Mouse (Mus musculus) thymus, adult 18-20 months (tissue): ENCODE measurements around the gene Gm5926.
"Not testable (repeated sequence)": the region's sequence is repeated elsewhere in the genome, so short reads cannot be mapped to it uniquely, and the experiment has no call there.

Experiments used
- DNase-seq, 2 experiments: peaks; one replicate each; pipeline ENCODE4 v3.0.0; 2022; ENCODE audit warnings: mixed read lengths in 2 of 2

Gm5926 gene

DNA sequence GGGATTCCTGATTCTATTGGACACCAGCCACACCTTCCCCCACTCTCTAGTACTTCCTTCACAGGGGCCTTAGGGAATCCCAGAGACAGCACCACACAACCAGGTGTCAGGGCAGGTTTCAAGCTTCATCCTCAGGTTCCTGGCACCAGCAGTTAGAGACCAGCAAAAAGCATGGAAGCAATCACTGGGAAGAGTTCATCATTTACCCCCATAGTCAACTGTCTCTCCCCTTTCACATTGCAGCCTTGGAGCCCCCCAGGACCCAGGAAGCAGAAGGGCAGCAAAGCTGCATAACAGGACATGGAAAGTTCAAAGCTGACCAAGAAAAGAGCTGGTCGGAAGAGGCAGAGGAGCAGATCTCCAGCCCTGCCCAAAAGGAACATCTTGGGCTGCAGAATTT, at the start of gene Gm5926:
Gm5926 (plus strand) TSS at position 301 of the 400 bp plus-strand sequence.
- DNase-seq, result not testable (repeated sequence)

DNA sequence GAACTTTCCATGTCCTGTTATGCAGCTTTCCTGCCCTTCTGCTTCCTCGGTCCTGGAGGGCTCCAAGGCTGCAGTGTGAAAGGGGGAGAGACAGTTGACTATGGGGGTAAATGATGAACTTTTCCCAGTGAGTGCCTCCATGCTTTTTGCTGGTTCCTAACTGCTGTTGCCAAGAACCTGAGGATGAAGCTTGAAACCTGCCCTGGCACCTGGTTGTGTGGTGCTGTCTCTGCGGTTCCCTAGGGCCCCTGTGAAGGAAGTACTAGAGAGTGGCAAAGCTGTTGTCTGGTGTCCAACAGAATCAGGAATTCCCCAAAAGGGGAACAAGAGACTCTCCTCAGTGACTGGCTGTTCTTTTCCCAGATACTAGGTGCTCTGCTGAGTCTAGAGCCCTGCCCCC, 49.5 kb upstream of the Gm5926 start:
- DNase-seq, result not testable (repeated sequence)

DNA sequence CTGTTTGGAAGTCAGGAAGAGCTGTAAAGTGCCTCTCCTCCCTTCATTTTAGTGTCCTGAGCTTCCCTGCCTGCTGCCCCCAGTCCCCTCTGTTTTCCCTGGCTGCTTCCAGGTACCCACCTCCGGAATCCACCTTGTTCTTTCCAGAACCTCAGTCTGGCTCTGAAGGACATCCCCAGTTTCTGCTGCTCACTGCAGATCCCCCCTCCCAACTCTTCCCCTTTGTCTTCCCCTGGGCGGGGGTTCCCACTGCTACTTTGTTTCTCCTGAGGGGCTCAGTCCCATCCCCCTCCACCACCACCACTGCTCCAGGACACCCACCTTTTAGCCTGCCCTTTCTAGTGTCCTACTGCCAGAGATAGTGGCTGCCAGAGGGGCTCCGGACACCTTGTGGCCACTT, 49.1 kb upstream of the Gm5926 start:
- DNase-seq, result not testable (repeated sequence)
